Mouse (Mus musculus) MEL (cell line): Measurements from ENCODE around the gene Rtel1.

Experiments
- CHD2 ChIP-seq: IDR thresholded peaks from 2 replicates; pipeline ENCODE4 v1.6.1; 2011; ENCODE audit warnings: low read length, improper control_type of control experiment
- CTCF ChIP-seq, 3 experiments: IDR thresholded peaks in 2 of 3; conservative IDR thresholded peaks in 1 of 3; 2 replicates each; pipeline ENCODE4 v1.5.1; 2011 to 2012; ENCODE audit warnings: low read length in 3 of 3, low read depth in 2 of 3, mild to moderate bottlenecking in 2 of 3, improper control_type of control experiment in 1 of 3, inconsistent platforms in 1 of 3, mixed read lengths in 1 of 3, moderate library complexity in 1 of 3; ENCODE audit not compliant: control insufficient read depth in 1 of 3, insufficient read depth in 1 of 3, poor library complexity in 1 of 3, severe bottlenecking in 1 of 3
- EP300 ChIP-seq, 2 experiments: IDR thresholded peaks; 2 replicates each; pipeline ENCODE4 v1.6.1; 2011; ENCODE audit warnings: improper control_type of control experiment in 2 of 2, low read length in 2 of 2, low read depth in 1 of 2, mild to moderate bottlenecking in 1 of 2
- MAFK ChIP-seq: IDR thresholded peaks from 2 replicates; pipeline ENCODE4 v1.6.1; 2011; ENCODE audit warnings: low read depth, mild to moderate bottlenecking, low read length, improper control_type of control experiment, borderline replicate concordance
- MYC ChIP-seq: IDR thresholded peaks from 2 replicates; pipeline ENCODE4 v1.6.1; 2011; ENCODE audit warnings: low read depth, mild to moderate bottlenecking, low read length, improper control_type of control experiment, moderate library complexity
- POLR2A ChIP-seq, 2 experiments: IDR thresholded peaks; 2 replicates each; pipeline ENCODE4 v1.6.1; 2011 to 2012; ENCODE audit warnings: low read length in 2 of 2, mild to moderate bottlenecking in 2 of 2, control low read depth in 1 of 2, improper control_type of control experiment in 1 of 2, low read depth in 1 of 2, moderate library complexity in 1 of 2; ENCODE audit not compliant: control insufficient read depth in 1 of 2, insufficient read depth in 1 of 2, poor library complexity in 1 of 2
- RAD21 ChIP-seq: IDR thresholded peaks from 2 replicates; pipeline ENCODE4 v1.6.1; 2011; ENCODE audit warnings: mild to moderate bottlenecking, low read depth, low read length, improper control_type of control experiment
- SIN3A ChIP-seq: IDR thresholded peaks from 2 replicates; pipeline ENCODE4 v1.6.1; 2012; ENCODE audit warnings: low read length, improper control_type of control experiment, inconsistent platforms
- TAL1 ChIP-seq: IDR thresholded peaks from 2 replicates; pipeline ENCODE4 v1.6.1; 2012; ENCODE audit warnings: mild to moderate bottlenecking, inconsistent platforms, low read length, moderate library complexity, mixed read lengths
- TBP ChIP-seq: IDR thresholded peaks from 2 replicates; pipeline ENCODE4 v1.8.0; 2011; ENCODE audit warnings: low read depth, low read length, improper control_type of control experiment
- USF1 ChIP-seq: IDR thresholded peaks from 2 replicates; pipeline ENCODE4 v1.6.1; 2014; ENCODE audit warnings: low read depth, mild to moderate bottlenecking, inconsistent platforms, low read length, improper control_type of control experiment, moderate library complexity

DNA sequence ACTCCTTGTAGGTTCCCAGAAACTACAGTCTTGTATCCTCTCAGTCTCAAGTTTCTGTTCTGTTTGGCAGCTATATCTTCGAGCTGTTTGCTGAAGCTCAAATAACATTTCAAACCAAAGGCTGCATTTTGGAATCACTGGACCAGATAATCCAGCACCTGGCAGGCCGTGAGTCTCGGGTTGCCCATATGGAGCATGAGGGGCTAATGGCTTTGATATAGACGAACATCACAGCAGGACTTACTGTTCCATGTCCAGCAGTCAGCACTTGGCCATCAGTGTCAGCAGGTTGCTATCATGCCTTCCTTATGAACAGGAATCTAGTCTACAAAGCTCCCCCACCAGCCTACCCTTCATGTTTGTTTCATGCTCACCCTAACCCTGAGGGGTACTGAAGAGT is 20.9 kb downstream of the Rtel1 start:
- TF ChIP-seq MYC (no peak), TAL1 (no peak), POLR2A (IDR thresholded peaks at IDR 0.05; ENCODE audit: control insufficient read depth in 1 of 2, insufficient read depth in 1 of 2, low read depth in 1 of 2, low read length in 2 of 2, poor library complexity in 1 of 2) (no peak), CHD2 (no peak), SIN3A (no peak), CTCF (IDR thresholded peaks at IDR 0.05 in 2 of 3, conservative IDR thresholded peaks at IDR 0.05 in 1 of 3; ENCODE audit: control insufficient read depth in 1 of 3, insufficient read depth in 1 of 3, low read depth in 2 of 3, low read length in 3 of 3, poor library complexity in 1 of 3, severe bottlenecking in 1 of 3) (no peak), RAD21 (no peak), MAFK (no peak), TBP (no peak), USF1 (no peak), EP300 (IDR thresholded peaks at IDR 0.05; ENCODE audit: low read depth in 1 of 2, low read length in 2 of 2) (no peak)
